Mouse (Mus musculus) urinary bladder, postnatal 10 days (tissue): Measurements from ENCODE around the gene Dennd4a.

Experiments used
- DNase-seq: peaks from one replicate; pipeline ENCODE4 v3.0.0; 2022; ENCODE audit warnings: low spot score

Dennd4a gene

GRCm38 (mm10) chr9:64790673-64791660 is 20.2 kb upstream of the Dennd4a start:
- no peak for DNase-seq

- DNase-seq: no peak
Measured at GRCm38 (mm10) chr9:64791676-64792075, 19.5 kb upstream of the Dennd4a start.

GRCm38 (mm10) chr9:64792379-64793274 is 18.5 kb upstream of the Dennd4a start:
- DNase-seq: no peak

- DNase-seq: no peak
Measured at GRCm38 (mm10) chr9:64793275-64793590, 17.9 kb upstream of the Dennd4a start.

- no peak for DNase-seq
Measured at GRCm38 (mm10) chr9:64793794-64794193, 17.3 kb upstream of the Dennd4a start.

- no peak for DNase-seq
Measured at GRCm38 (mm10) chr9:64794448-64795420, 16.4 kb upstream of the Dennd4a start.

GRCm38 (mm10) chr9:64795846-64796615 is 15.1 kb upstream of the Dennd4a start:
- no peak for DNase-seq

DNA sequence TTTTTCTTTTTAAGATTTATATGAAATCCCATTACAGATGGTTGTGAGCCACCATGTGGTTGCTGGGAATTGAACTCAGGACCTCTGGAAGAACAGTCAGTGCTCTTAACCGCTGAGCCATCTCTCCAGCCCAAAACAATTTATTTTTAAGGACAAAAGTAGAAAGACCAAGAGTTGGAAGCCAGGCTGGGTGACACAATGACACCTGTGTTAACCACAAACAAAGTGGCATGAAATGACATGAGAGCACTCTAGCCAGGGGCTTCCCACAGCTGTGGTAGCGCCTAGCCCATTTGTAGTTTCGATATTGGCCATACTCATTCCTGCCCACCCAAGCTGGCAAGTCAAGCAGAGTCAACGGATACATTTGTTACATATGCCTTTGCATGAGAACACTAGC is 13.7 kb upstream of the Dennd4a start:
- no peak for DNase-seq

DNA sequence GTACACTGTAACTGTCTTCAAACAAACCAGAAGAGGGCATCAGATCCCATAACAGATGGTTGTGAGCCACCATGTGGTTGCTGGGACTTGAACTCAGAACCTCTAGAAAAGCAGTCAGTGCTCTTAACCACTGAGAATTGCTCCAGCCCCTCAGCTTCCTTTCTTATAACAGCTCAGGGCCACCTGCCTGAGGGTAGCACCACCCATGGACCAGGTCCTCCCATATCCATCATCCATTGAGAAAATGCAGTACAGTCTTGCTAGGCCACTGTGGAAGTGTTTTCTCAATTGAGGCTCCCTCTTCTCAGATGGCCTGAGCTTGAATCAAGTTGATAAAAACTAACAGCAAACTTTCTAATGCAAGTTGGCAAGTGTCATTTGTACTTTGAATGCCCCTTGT is 13.0 kb upstream of the Dennd4a start:
- DNase-seq: no peak

DNA sequence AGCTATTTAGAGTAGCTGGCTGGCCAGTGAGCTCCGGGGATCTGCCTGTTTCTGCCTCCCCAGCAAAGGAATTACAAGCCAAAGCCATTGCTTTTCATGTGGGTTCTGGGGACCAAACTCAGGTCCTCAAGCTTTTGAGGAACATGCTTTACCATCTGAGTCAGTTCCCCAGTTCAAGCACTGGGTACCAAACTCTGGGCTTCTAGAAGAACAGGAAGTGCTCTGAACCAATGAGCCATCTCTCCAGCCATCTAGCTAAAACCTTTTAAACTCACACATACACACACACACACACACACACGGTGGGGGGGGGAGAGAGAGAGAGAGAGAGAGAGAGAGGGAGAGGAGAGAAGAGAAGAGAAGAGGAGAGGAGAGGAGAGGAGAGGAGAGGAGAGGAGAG is 12.3 kb upstream of the Dennd4a start:
- no peak for DNase-seq

GRCm38 (mm10) chr9:64799504-64799903 is 11.6 kb upstream of the Dennd4a start:
- no peak for DNase-seq

GRCm38 (mm10) chr9:64802561-64802960 is 8.6 kb upstream of the Dennd4a start:
- no peak for DNase-seq

- no peak for DNase-seq
Measured at GRCm38 (mm10) chr9:64803373-64804214, 7.5 kb upstream of the Dennd4a start.

DNA sequence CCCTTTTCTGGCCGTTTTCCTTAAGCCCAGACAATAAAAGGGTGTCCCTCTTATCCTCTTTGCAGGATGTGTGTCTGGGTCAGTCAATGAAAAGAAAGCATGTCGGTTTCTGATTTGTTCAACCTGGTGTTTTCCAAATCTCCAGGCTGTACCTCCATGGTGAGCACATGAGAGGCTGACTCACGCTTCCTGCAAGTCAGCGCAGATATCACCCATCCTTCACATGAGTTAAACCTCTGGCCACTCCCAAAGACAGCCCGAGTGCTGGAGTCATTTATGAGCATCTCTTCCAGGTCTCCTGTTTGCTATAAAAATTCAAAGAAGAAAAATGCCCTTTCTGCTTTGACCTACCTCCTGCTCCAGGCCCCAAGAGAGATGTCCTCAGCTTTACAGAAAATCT is 5.3 kb upstream of the Dennd4a start:
- no peak for DNase-seq

DNA sequence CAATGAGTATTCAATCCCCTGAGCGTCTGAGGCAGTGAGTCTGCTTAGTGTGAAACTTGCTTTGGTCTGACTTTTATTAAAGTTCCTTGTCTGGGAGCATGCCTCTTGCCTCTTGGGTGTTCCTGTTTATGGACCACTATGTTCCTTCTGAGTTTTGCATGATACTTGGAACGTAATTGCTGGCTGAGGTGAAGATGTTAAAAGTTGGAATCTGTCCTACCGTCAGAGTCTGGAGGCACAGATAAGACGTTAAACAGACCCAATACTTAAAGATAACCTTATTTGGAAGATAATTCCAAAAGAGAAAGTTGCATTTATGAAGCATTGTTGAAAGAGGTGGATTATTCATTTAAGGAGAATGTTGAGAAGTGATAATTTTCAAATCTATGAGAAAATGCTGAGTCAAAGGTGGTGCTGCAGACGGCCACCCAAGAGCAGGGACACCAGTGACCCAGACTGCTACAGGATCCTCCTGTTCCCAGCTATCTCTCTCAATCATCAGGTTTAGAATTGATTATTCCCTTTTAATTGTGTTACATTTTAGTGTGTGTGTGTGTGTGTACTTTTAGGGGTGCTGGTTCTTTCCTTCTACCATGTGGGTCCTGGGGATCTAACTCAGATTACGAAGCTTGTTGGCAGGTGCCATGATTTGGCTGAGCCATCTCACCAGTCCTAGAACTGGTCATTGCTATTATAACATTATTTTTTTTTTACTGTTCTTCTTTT is 4.6 kb upstream of the Dennd4a start:
- no peak for DNase-seq

GRCm38 (mm10) chr9:64807061-64807808 is 3.9 kb upstream of the Dennd4a start:
- DNase-seq: no peak

- no peak for DNase-seq
Measured at GRCm38 (mm10) chr9:64809851-64810250, 1.3 kb upstream of the Dennd4a start.
